Mouse (Mus musculus) intestine, embryonic 16.5 days (tissue): ENCODE measurements around the gene Pdpn. TPM values are rescaled to one million over a fixed set of nuclear protein-coding genes. Genes with fewer than 3 reads are reported as not detected.

Experiments used
- ATAC-seq: fragments of 200-750 bp; cut with Nextera tagmentation; 2 replicates; pipeline ENCODE4 v1.8.0; 2017; ENCODE audit warnings: moderate TSS enrichment, moderate library complexity
- H3K27ac ChIP-seq: fragments of 300-500 bp; sonication (generic); 2 replicates; pipeline ENCODE4 v1.5.1; 2014; ENCODE audit warnings: mild to moderate bottlenecking, low read length
- H3K27me3 ChIP-seq: fragments of 300-500 bp; sonication (generic); replicated peaks from 2 replicates; pipeline ENCODE4 v1.6.1; 2014; ENCODE audit warnings: low read length, control low read depth, mixed read lengths; ENCODE audit not compliant: control insufficient read depth, insufficient read depth
- H3K36me3 ChIP-seq: fragments of 300-500 bp; sonication (generic); 2 replicates; pipeline ENCODE4 v1.6.1; 2014; ENCODE audit warnings: low read length, control low read depth; ENCODE audit not compliant: control insufficient read depth, insufficient read depth
- H3K4me1 ChIP-seq: fragments of 300-500 bp; sonication (generic); 2 replicates; pipeline ENCODE4 v1.6.1; 2014; ENCODE audit warnings: low read length, control low read depth, mixed read lengths; ENCODE audit not compliant: control insufficient read depth, insufficient read depth
- H3K4me2 ChIP-seq: fragments of 300-500 bp; sonication (generic); 2 replicates; pipeline ENCODE4 v1.6.1; 2014; ENCODE audit warnings: low read depth, low read length, control low read depth
- H3K4me3 ChIP-seq: fragments of 300-500 bp; sonication (generic); 2 replicates; pipeline ENCODE4 v1.5.1; 2014; ENCODE audit warnings: mild to moderate bottlenecking, low read length
- H3K9ac ChIP-seq: fragments of 300-500 bp; sonication (generic); 2 replicates; pipeline ENCODE4 v1.6.1; 2014; ENCODE audit warnings: low read depth, low read length
- H3K9me3 ChIP-seq: fragments of 300-500 bp; sonication (generic); 2 replicates; pipeline ENCODE4 v1.6.1; 2016; ENCODE audit warnings: low read length, control low read depth; ENCODE audit not compliant: control insufficient read depth
- WGBS: fragments of 180-500 bp; shearing (Covaris S2); extraction: QIAGEN DNeasy Blood & Tissue Kit; methylation state at CpG from one replicate; pipeline ENCODE4 v1.1.7; 2014; 5-methylcytosine and 5-hydroxymethylcytosine counted together
- polyA plus RNA-seq: library from polyadenylated mRNA; unstranded; fragments of >200 nt; fragmentation: Nextera tagmentation; extraction: Ambion mirVana; gene quantifications from 2 replicates; pipeline ENCODE4 v1.2.1, GENCODE M21; 2015

The Pdpn gene
- polyA plus RNA-seq, 1 experiment from 2014 or later = 22.6 TPM

GRCm38 (mm10) chr4:143259718-143260349 lies 39.5 kb downstream of the Pdpn start:
- Histone ChIP-seq H3K36me3 (no peaks in the 10 kb centered on the region), H3K27me3 (no peaks in the 10 kb centered on the region), H3K9ac (no peak overlapping the region), H3K27ac (no peak overlapping the region), H3K4me3 (no peak overlapping the region), H3K4me1 (peaks cover 3% of the 10 kb centered on the region; the same call in 1 of the 2 replicates), H3K4me2 (no peak overlapping the region), H3K9me3 (no peaks in the 10 kb centered on the region)
- 34% methylated on average over 7 of the region's 8 CpGs for WGBS
- peak; percentile 56 for ATAC-seq

- Histone ChIP-seq H3K9ac (no peak overlapping the region), H3K27ac (no peak overlapping the region), H3K27me3 (no peaks in the 10 kb centered on the region), H3K4me3 (0 out of 2 replicates have a peak overlapping the region, but pooled peaks have one; percentile 5), H3K9me3 (no peaks in the 10 kb centered on the region), H3K4me1 (peaks cover 3% of the 10 kb centered on the region; the same call in 1 of the 2 replicates), H3K4me2 (peak overlapping the region; percentile 37; the same call in 1 of the 2 replicates), H3K36me3 (no peaks in the 10 kb centered on the region)
- ATAC-seq = peak; percentile 54
- 33% methylated on average over 19 of the region's 19 CpGs for WGBS
Measured at GRCm38 (mm10) chr4:143258517-143258916, 40.8 kb downstream of the Pdpn start.

DNA sequence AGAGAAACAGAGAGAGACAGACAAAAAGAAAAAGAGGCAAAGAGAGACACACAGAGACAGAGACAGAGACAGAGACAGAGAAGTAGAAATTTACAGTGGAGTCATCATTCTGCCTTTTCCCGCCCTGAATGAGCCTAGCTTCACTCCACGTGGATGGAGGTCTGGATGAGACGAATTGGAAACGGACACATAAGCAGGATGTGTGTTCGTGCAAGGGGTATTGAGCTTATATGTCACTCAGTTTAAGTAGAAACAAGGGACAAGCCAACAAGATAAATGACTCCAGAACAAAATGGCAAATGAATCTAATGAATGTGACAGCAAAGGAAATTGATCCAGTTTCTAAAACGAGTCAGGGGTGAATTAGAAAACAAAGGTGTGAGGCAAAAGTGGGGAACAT lies 41.4 kb downstream of the Pdpn start:
- Histone ChIP-seq H3K27ac (no peak overlapping the region), H3K36me3 (no peaks in the 10 kb centered on the region), H3K4me3 (no peak overlapping the region), H3K27me3 (no peaks in the 10 kb centered on the region), H3K9ac (no peak overlapping the region), H3K9me3 (peaks cover 4% of the 10 kb centered on the region; the same call in 1 of the 2 replicates), H3K4me1 (peaks cover 3% of the 10 kb centered on the region; the same call in 1 of the 2 replicates), H3K4me2 (0 out of 2 replicates have a peak overlapping the region, but pooled peaks have one; percentile 37)
- ATAC-seq = no peak
- WGBS = 54% methylated on average over 6 of the region's 6 CpGs

- Histone ChIP-seq H3K4me2 (no peak overlapping the region), H3K4me1 (peaks cover 3% of the 10 kb centered on the region; the same call in 1 of the 2 replicates), H3K9me3 (peaks cover 7% of the 10 kb centered on the region; the same call in 1 of the 2 replicates), H3K4me3 (no peak overlapping the region), H3K27me3 (no peaks in the 10 kb centered on the region), H3K9ac (no peak overlapping the region), H3K27ac (no peak overlapping the region), H3K36me3 (no peaks in the 10 kb centered on the region)
- 60% methylated on average over 8 of the region's 8 CpGs for WGBS
- no peak for ATAC-seq
Measured at GRCm38 (mm10) chr4:143255541-143255940, 43.8 kb downstream of the Pdpn start.

GRCm38 (mm10) chr4:143253356-143253755 lies 46.0 kb downstream of the Pdpn start:
- Histone ChIP-seq H3K36me3 (no peaks in the 10 kb centered on the region), H3K4me2 (no peak overlapping the region), H3K9me3 (peaks cover 7% of the 10 kb centered on the region; the same call in 1 of the 2 replicates), H3K9ac (no peak overlapping the region), H3K27ac (no peak overlapping the region), H3K4me3 (no peak overlapping the region), H3K4me1 (no peaks in the 10 kb centered on the region), H3K27me3 (no peaks in the 10 kb centered on the region)
- 70% methylated on average over 1 of the region's 1 CpGs for WGBS
- no peak for ATAC-seq

- Histone ChIP-seq H3K4me2 (no peak overlapping the region), H3K9me3 (0 out of 2 replicates have a peak, but pooled peaks cover 5% of the 10 kb centered on the region), H3K9ac (no peak overlapping the region), H3K4me1 (no peaks in the 10 kb centered on the region), H3K27me3 (no peaks in the 10 kb centered on the region), H3K27ac (no peak overlapping the region), H3K4me3 (no peak overlapping the region), H3K36me3 (no peaks in the 10 kb centered on the region)
- WGBS = 80% methylated on average over 5 of the region's 5 CpGs
- no peak for ATAC-seq
Measured at GRCm38 (mm10) chr4:143248050-143248449, 51.3 kb downstream of the Pdpn start.

DNA sequence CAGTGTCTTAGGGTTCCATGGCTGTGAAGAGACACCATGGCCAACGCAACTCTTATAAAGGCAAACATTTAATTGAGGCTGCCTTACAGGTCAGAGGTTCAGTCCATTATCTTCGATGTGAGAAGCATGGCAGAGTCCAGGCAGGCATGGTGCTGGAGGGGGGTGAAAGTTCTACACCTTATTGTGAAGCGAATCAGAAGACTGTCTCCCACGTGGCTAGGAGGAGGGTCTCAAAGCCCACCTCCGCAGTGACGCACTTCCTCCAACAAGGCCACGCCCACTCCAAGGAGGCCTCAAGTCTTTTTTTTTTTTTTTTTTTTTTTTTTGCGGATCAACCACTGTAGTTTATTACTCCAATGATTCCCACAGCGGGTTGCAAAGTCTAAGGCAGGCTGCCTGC lies 58.1 kb downstream of the Pdpn start:
- Histone ChIP-seq H3K27ac (no peak overlapping the region), H3K9ac (no peak overlapping the region), H3K27me3 (no peaks in the 10 kb centered on the region), H3K36me3 (no peaks in the 10 kb centered on the region), H3K4me3 (no peak overlapping the region), H3K4me2 (no peak overlapping the region), H3K9me3 (no peaks in the 10 kb centered on the region), H3K4me1 (no peaks in the 10 kb centered on the region)
- no peak for ATAC-seq
- 79% methylated on average over 9 of the region's 9 CpGs for WGBS

- Histone ChIP-seq H3K4me3 (no peak overlapping the region), H3K9ac (no peak overlapping the region), H3K4me1 (no peaks in the 10 kb centered on the region), H3K27me3 (no peaks in the 10 kb centered on the region), H3K9me3 (peaks cover 2% of the 10 kb centered on the region; the same call in 1 of the 2 replicates), H3K4me2 (no peak overlapping the region), H3K36me3 (no peaks in the 10 kb centered on the region), H3K27ac (no peak overlapping the region)
- 84% methylated on average over 9 of the region's 9 CpGs for WGBS
- ATAC-seq = no peak
Measured at GRCm38 (mm10) chr4:143239615-143240201, 59.7 kb downstream of the Pdpn start.

DNA sequence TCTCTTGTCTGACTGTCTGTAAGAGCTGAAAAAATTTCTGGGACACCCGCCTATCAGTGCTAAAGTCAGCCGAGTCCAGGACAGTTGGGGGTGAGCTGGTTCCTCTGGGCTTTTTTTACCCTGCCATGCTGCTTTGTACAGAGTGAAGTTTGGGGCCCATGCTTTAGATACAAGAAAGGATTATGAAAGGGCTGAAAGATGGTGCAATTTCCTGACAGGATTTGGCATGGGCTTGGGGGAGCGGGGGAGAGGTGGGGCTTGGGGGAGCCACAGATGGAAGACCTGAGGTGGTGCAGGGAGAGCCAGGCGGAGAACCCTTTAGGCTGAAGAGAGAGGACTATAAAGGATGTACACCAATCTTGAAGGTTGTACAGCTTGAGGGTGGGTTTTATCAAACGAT lies 60.2 kb downstream of the Pdpn start:
- ATAC-seq = no peak
- peaks cover 7% of the 10 kb centered on the region; the same call in 1 of the 2 replicates for H3K9me3 ChIP-seq
- H3K36me3 ChIP-seq = no peaks in the 10 kb centered on the region
- no peak overlapping the region for H3K9ac ChIP-seq
- WGBS = 82% methylated on average over 5 of the region's 5 CpGs
- H3K27ac ChIP-seq = no peak overlapping the region
- H3K4me3 ChIP-seq = no peak overlapping the region
- H3K4me2 ChIP-seq = no peak overlapping the region
- no peaks in the 10 kb centered on the region for H3K27me3 ChIP-seq
- H3K4me1 ChIP-seq = no peaks in the 10 kb centered on the region
